Mouse (Mus musculus): ENCODE measurements around the gene Fyn. TPM values are rescaled to one million over a fixed set of nuclear protein-coding genes. Genes with fewer than 3 reads are reported as not detected.

The Fyn gene
- total and polyA plus RNA-seq, 2 experiments from 2014 or later = 95.2 to 120 TPM

DNA sequence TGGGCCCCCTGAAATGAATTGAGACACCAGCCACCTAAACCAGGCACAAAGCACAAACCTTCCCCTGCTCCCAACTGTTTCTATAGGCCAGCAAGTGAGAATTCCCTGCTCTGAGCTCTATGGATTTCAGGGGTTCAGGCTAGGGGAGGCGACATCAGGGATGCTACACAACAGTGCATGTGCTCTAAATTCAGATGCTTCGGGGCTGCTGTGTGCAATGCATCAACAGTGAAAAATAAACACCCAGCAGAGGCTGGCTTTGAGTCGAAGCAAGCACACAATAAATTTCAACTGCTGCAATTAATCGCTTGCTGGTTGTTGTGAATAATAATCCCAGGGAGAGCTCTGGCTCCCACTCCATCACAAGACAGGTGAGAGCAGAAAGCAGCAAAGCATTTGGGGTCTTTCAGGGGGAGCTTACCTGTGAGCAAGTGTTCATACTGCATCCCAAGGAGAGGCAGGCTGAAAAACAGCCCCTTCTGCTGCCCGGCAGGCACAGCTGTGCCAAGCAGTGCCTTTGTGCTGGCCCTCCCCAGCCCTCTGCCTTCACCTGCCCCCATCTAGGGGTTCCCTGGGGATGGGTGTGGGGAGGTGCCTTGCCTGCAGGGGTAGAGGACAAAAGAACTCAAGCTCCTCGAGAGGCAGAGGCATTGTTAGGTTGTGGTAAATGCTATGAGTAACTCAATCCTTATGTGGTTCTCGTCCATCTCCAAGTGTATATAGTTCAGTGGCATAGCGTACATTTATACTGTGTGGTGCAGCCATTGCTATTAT is 219.5 kb downstream of the Fyn start:
- H3K9ac ChIP-seq (replicated peaks; ENCODE audit: low read length) = no peak overlapping the region
- DNase-seq (ENCODE audit: low spot score) = no peak

DNA sequence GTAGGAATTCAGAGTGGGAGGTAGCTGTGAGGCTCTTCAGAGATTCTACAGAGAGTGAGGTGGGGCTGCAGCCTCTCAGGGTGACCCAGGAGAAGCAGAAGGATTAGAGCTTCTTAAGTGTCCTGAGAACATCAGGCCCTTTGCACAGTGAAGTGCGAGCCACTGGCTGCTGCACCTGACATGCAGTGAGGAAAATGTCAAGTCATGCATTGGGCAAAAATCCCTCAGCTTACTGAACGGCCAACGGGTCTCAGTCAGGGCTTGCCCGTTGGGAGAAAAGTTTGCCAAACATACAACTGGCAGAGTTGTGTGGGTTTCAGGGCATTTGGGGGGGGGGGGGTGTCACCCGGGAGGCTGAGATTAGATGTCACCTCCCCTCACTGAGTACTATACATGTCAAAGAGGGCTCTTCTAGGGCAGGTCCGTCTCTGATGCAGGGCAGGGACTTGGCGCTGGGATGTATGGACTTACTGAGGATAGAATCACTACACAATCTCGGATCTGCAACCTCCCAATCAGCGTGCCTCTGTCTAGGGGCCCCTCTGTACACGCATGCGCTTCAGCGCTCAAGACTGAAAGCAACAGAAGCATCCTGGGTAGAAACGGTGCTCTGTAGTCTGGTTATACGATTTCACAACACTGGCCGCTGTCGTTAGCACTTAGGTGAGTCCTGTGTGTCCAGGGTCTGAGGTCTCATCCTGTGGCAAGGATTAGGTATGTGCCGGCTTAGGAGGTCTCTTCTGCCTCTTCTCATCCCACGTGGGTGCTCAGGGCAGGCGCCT is 221.3 kb downstream of the Fyn start:
- Histone ChIP-seq H3K36me3 (ENCODE audit: insufficient read depth, low read length) (no peaks in the 10 kb centered on the region), H3K4me3 (ENCODE audit: low read length) (no peak overlapping the region), H3K27me3 (ENCODE audit: insufficient read depth, low read length) (no peaks in the 10 kb centered on the region), H3K4me2 (ENCODE audit: low read depth, low read length) (no peak overlapping the region), H3K27ac (no peak overlapping the region), H3K9me3 (ENCODE audit: low read length) (no peaks in the 10 kb centered on the region), H3K9ac (replicated peaks; ENCODE audit: low read length) (no peak overlapping the region), H3K4me1 (ENCODE audit: insufficient read depth, low read length) (peaks cover 19% of the 10 kb centered on the region)
- ATAC-seq = 0 out of 2 replicates have a peak, but pooled peaks have one; percentile 30
- no peak for DNase-seq (ENCODE audit: low spot score)
- 73% methylated on average over 19 of the region's 19 CpGs for WGBS
- TF ChIP-seq CTCF (IDR thresholded peaks at IDR 0.05; ENCODE audit: low read depth) = no peak

More for the DNA sequence above, 219.5 kb downstream of the Fyn start:
- Histone ChIP-seq H3K4me3 (ENCODE audit: low read length) (no peak overlapping the region), H3K36me3 (ENCODE audit: insufficient read depth, low read length) (no peaks in the 10 kb centered on the region), H3K4me2 (ENCODE audit: low read depth, low read length) (no peak overlapping the region), H3K4me1 (ENCODE audit: insufficient read depth, low read length) (peaks cover 19% of the 10 kb centered on the region), H3K27ac (peak overlapping the region; percentile 55), H3K9me3 (ENCODE audit: low read length) (no peaks in the 10 kb centered on the region), H3K27me3 (ENCODE audit: insufficient read depth, low read length) (no peaks in the 10 kb centered on the region)
- no peak for TF ChIP-seq CTCF (IDR thresholded peaks at IDR 0.05; ENCODE audit: low read depth)
- no peak for ATAC-seq
- 41% methylated on average over 8 of the region's 8 CpGs for WGBS

DNA sequence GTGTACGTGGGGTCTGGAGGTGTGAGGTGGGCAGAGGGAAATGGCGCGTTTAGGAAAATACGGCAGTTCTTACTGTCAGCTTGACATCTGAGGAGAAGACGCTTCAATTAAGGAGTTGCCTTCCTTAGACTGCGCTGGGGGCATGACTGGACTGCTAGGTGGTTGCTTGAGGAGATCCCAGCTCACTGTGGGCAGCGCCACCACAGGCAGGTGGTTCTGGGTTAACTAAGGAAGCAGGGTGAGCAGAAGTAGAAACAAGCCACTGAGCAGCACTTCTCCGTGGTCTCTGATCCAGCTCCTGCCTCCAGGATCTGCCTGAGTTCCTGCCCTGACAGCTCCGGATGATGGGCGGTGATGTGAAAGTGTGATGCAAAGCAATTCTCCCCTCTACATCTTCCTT is 222.0 kb downstream of the Fyn start:
- Histone ChIP-seq H3K27me3 (ENCODE audit: insufficient read depth, low read length) (no peaks in the 10 kb centered on the region), H3K9me3 (ENCODE audit: low read length) (no peaks in the 10 kb centered on the region), H3K27ac (no peak overlapping the region), H3K36me3 (ENCODE audit: insufficient read depth, low read length) (no peaks in the 10 kb centered on the region), H3K4me1 (ENCODE audit: insufficient read depth, low read length) (peaks cover 19% of the 10 kb centered on the region), H3K4me2 (ENCODE audit: low read depth, low read length) (no peak overlapping the region), H3K4me3 (ENCODE audit: low read length) (no peak overlapping the region), H3K9ac (replicated peaks; ENCODE audit: low read length) (no peak overlapping the region)
- no peak for DNase-seq (ENCODE audit: low spot score)
- TF ChIP-seq CTCF (IDR thresholded peaks at IDR 0.05; ENCODE audit: low read depth) = no peak
- no peak for ATAC-seq
- 88% methylated on average over 10 of the region's 10 CpGs for WGBS

DNA sequence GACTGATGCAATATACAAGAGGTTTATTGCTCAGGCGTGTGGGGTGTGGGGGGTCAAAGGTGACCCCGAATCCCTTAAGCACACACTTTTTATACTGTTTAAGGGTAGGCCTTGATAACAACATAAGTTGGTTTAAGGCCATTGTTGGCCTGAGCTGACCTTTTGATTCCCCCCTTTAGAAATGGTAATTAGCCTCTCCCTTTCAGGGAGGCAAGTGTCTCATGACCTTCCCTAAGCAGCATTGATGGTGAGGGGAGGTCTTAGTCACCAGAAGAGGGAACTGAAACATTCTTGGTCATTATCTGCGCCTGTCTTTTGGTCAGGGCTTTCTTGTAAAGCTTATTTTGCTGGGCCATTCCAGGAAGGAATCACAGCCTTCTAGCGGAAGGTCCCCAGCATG is 223.8 kb downstream of the Fyn start:
- H3K27me3 ChIP-seq (ENCODE audit: insufficient read depth, low read length) = no peaks in the 10 kb centered on the region
- no peak for TF ChIP-seq CTCF (IDR thresholded peaks at IDR 0.05; ENCODE audit: low read depth)
- no peaks in the 10 kb centered on the region for H3K36me3 ChIP-seq (ENCODE audit: insufficient read depth, low read length)
- H3K4me3 ChIP-seq (ENCODE audit: low read length) = no peak overlapping the region
- WGBS = 60% methylated on average over 4 of the region's 4 CpGs
- no peak overlapping the region for H3K27ac ChIP-seq
- no peak overlapping the region for H3K9ac ChIP-seq (replicated peaks; ENCODE audit: low read length)
- H3K4me1 ChIP-seq (ENCODE audit: insufficient read depth, low read length) = peaks cover 9% of the 10 kb centered on the region
- no peak overlapping the region for H3K4me2 ChIP-seq (ENCODE audit: low read depth, low read length)
- DNase-seq (ENCODE audit: low spot score) (no peak), ATAC-seq (no peak)
- H3K9me3 ChIP-seq (ENCODE audit: low read length) = no peaks in the 10 kb centered on the region

DNA sequence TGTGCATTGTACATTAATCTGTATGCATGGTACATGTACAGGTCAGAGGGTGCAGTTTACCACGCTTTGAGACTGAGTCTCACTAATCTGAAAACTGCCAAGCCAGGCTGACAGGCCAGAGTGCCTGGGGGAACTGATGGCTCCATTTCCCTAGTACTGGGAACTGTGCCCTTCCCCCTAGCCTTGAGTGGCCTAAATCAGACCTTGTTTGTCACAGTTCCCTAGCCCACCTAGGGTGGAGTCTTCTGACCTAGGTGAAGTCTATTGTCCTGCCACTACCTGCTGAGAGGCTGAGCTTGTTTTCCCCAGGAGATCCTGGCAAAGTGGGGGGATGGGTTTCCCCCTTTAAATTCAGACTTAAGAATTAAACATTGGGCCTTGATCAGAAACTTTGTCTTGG is 226.1 kb downstream of the Fyn start:
- Histone ChIP-seq H3K4me2 (ENCODE audit: low read depth, low read length) (no peak overlapping the region), H3K27ac (no peak overlapping the region), H3K4me3 (ENCODE audit: low read length) (no peak overlapping the region), H3K9ac (replicated peaks; ENCODE audit: low read length) (no peak overlapping the region), H3K4me1 (ENCODE audit: insufficient read depth, low read length) (no peaks in the 10 kb centered on the region), H3K36me3 (ENCODE audit: insufficient read depth, low read length) (no peaks in the 10 kb centered on the region), H3K9me3 (ENCODE audit: low read length) (no peaks in the 10 kb centered on the region), H3K27me3 (ENCODE audit: insufficient read depth, low read length) (no peaks in the 10 kb centered on the region)
- TF ChIP-seq CTCF (IDR thresholded peaks at IDR 0.05; ENCODE audit: low read depth) = no peak
- ATAC-seq (no peak), DNase-seq (ENCODE audit: low spot score) (no peak)
- WGBS = 36% methylated on average over 1 of the region's 1 CpGs

DNA sequence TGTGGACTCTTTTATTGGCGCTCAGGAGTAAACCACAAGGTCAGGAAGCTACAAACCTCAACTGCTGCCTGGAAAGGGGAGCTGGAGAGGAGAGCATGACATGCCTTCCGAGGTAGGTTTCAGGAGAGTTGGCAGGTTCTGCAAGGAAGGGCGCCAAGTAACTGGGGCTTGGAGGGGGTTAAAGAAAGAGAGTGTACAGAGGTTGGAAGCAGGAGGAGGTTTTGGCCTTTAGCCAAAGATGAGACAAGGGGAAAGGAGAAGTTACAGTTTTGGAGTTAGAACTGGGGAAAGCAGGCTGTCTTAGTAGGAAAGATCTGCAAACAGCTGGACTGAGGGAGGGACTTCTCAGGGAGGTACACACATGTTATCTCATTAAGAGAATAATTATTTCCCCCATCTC is 227.2 kb downstream of the Fyn start:
- Histone ChIP-seq H3K9ac (replicated peaks; ENCODE audit: low read length) (no peak overlapping the region), H3K27ac (no peak overlapping the region), H3K36me3 (ENCODE audit: insufficient read depth, low read length) (no peaks in the 10 kb centered on the region), H3K4me2 (ENCODE audit: low read depth, low read length) (no peak overlapping the region), H3K27me3 (ENCODE audit: insufficient read depth, low read length) (no peaks in the 10 kb centered on the region), H3K4me1 (ENCODE audit: insufficient read depth, low read length) (no peaks in the 10 kb centered on the region), H3K4me3 (ENCODE audit: low read length) (no peak overlapping the region), H3K9me3 (ENCODE audit: low read length) (no peaks in the 10 kb centered on the region)
- TF ChIP-seq CTCF (IDR thresholded peaks at IDR 0.05; ENCODE audit: low read depth) = no peak
- DNase-seq (ENCODE audit: low spot score) (peak; percentile 28), ATAC-seq (no peak)
- 43% methylated on average over 3 of the region's 3 CpGs for WGBS
